Mouse (Mus musculus): Measurements from ENCODE around the gene Sema3b. TPM values are rescaled to one million over a fixed set of nuclear protein-coding genes. Genes with fewer than 3 reads are reported as not detected.
A peak's percentile ranks its signal among the peaks of the same experiment; 100 is the strongest.

Sema3b gene
- polyA plus RNA-seq, 1 experiment = not detected

- WGBS = 35% methylated on average over 4 of the region's 4 CpGs
- Histone ChIP-seq H3K4me3 (ENCODE audit: insufficient read depth, low read depth, low read length) (no peak overlapping the region), H3K4me1 (ENCODE audit: control insufficient read depth, insufficient read depth, low read length) (peaks cover 78% of the 10 kb centered on the region), H3K27ac (ENCODE audit: insufficient read depth, low read depth, low read length) (no peak overlapping the region)
- TF ChIP-seq POLR2A (IDR thresholded peaks at IDR 0.05; ENCODE audit: insufficient read depth, low read depth, low read length) = no peak
- no peak for TF ChIP-seq CTCF (IDR thresholded peaks at IDR 0.05; ENCODE audit: insufficient read depth, low read depth, low read length)
Measured at GRCm38 (mm10) chr9:107629411-107629730, 20.3 kb upstream of the Sema3b start.

GRCm38 (mm10) chr9:107628721-107629410 lies 19.8 kb upstream of the Sema3b start:
- Histone ChIP-seq H3K4me1 (ENCODE audit: control insufficient read depth, insufficient read depth, low read length) (peaks cover 77% of the 10 kb centered on the region), H3K27ac (ENCODE audit: insufficient read depth, low read depth, low read length) (no peak overlapping the region), H3K4me3 (ENCODE audit: insufficient read depth, low read depth, low read length) (no peak overlapping the region)
- no peak for TF ChIP-seq CTCF (IDR thresholded peaks at IDR 0.05; ENCODE audit: insufficient read depth, low read depth, low read length)
- TF ChIP-seq POLR2A (IDR thresholded peaks at IDR 0.05; ENCODE audit: insufficient read depth, low read depth, low read length) = no peak
- 62% methylated on average over 15 of the region's 15 CpGs for WGBS

- Histone ChIP-seq H3K4me1 (ENCODE audit: control insufficient read depth, insufficient read depth, low read length) (peaks cover 73% of the 10 kb centered on the region), H3K4me3 (ENCODE audit: insufficient read depth, low read depth, low read length) (no peak overlapping the region), H3K27ac (ENCODE audit: insufficient read depth, low read depth, low read length) (peak overlapping the region; percentile 55)
- 28% methylated on average over 20 of the region's 20 CpGs for WGBS
- TF ChIP-seq POLR2A (IDR thresholded peaks at IDR 0.05; ENCODE audit: insufficient read depth, low read depth, low read length) (no peak), CTCF (IDR thresholded peaks at IDR 0.05; ENCODE audit: insufficient read depth, low read depth, low read length) (no peak)
Measured at GRCm38 (mm10) chr9:107627387-107628255, 18.6 kb upstream of the Sema3b start.

GRCm38 (mm10) chr9:107626844-107627277 lies 17.8 kb upstream of the Sema3b start:
- Histone ChIP-seq H3K27ac (ENCODE audit: insufficient read depth, low read depth, low read length) (peak overlapping the region; percentile 63), H3K4me1 (ENCODE audit: control insufficient read depth, insufficient read depth, low read length) (peaks cover 65% of the 10 kb centered on the region), H3K4me3 (ENCODE audit: insufficient read depth, low read depth, low read length) (no peak overlapping the region)
- 2% methylated on average over 2 of the region's 2 CpGs for WGBS
- peak; percentile 97 for TF ChIP-seq CTCF (IDR thresholded peaks at IDR 0.05; ENCODE audit: insufficient read depth, low read depth, low read length)
- TF ChIP-seq POLR2A (IDR thresholded peaks at IDR 0.05; ENCODE audit: insufficient read depth, low read depth, low read length) = no peak

GRCm38 (mm10) chr9:107626158-107626843 lies 17.3 kb upstream of the Sema3b start:
- no peak for TF ChIP-seq POLR2A (IDR thresholded peaks at IDR 0.05; ENCODE audit: insufficient read depth, low read depth, low read length)
- TF ChIP-seq CTCF (IDR thresholded peaks at IDR 0.05; ENCODE audit: insufficient read depth, low read depth, low read length) = no peak
- H3K4me3 ChIP-seq (ENCODE audit: insufficient read depth, low read depth, low read length) = no peak overlapping the region
- peaks cover 62% of the 10 kb centered on the region for H3K4me1 ChIP-seq (ENCODE audit: control insufficient read depth, insufficient read depth, low read length)
- WGBS = 21% methylated on average over 15 of the region's 15 CpGs
- peak overlapping the region; percentile 63 for H3K27ac ChIP-seq (ENCODE audit: insufficient read depth, low read depth, low read length)

- H3K4me1 ChIP-seq (ENCODE audit: control insufficient read depth, insufficient read depth, low read length) = peaks cover 57% of the 10 kb centered on the region
- 82% methylated on average over 12 of the region's 12 CpGs for WGBS
- TF ChIP-seq CTCF (IDR thresholded peaks at IDR 0.05; ENCODE audit: insufficient read depth, low read depth, low read length) (no peak), POLR2A (IDR thresholded peaks at IDR 0.05; ENCODE audit: insufficient read depth, low read depth, low read length) (no peak)
- no peak overlapping the region for H3K4me3 ChIP-seq (ENCODE audit: insufficient read depth, low read depth, low read length)
- H3K27ac ChIP-seq (ENCODE audit: insufficient read depth, low read depth, low read length) = no peak overlapping the region
Measured at GRCm38 (mm10) chr9:107625351-107626128, 16.5 kb upstream of the Sema3b start.

GRCm38 (mm10) chr9:107624951-107625350 lies 15.9 kb upstream of the Sema3b start:
- H3K4me1 ChIP-seq (ENCODE audit: control insufficient read depth, insufficient read depth, low read length) = peaks cover 52% of the 10 kb centered on the region
- TF ChIP-seq POLR2A (IDR thresholded peaks at IDR 0.05; ENCODE audit: insufficient read depth, low read depth, low read length) = no peak
- no peak overlapping the region for H3K4me3 ChIP-seq (ENCODE audit: insufficient read depth, low read depth, low read length)
- 66% methylated on average over 3 of the region's 3 CpGs for WGBS
- H3K27ac ChIP-seq (ENCODE audit: insufficient read depth, low read depth, low read length) = peak overlapping the region; percentile 34; the same call in 1 of the 2 replicates

- H3K27ac ChIP-seq (ENCODE audit: insufficient read depth, low read depth, low read length) = peak overlapping the region; percentile 34; the same call in 1 of the 2 replicates
- 65% methylated on average over 5 of the region's 5 CpGs for WGBS
- H3K4me1 ChIP-seq (ENCODE audit: control insufficient read depth, insufficient read depth, low read length) = peaks cover 50% of the 10 kb centered on the region
- TF ChIP-seq POLR2A (IDR thresholded peaks at IDR 0.05; ENCODE audit: insufficient read depth, low read depth, low read length) (no peak), CTCF (IDR thresholded peaks at IDR 0.05; ENCODE audit: insufficient read depth, low read depth, low read length) (no peak)
- H3K4me3 ChIP-seq (ENCODE audit: insufficient read depth, low read depth, low read length) = no peak overlapping the region
Measured at GRCm38 (mm10) chr9:107624539-107624938, 15.5 kb upstream of the Sema3b start.

Measured in olfactory bulb, adult 2 months (tissue).